Mouse (Mus musculus) frontal cortex, postnatal 14 days (tissue): ENCODE measurements around the gene Fras1.
A peak's percentile ranks its signal among the peaks of the same experiment; 100 is the strongest.

Experiments used
- DNase-seq, 2 experiments: peaks; one replicate each; pipeline ENCODE4 v3.0.0; 2022; ENCODE audit warnings: low spot score in 2 of 2

Fras1 gene

DNA sequence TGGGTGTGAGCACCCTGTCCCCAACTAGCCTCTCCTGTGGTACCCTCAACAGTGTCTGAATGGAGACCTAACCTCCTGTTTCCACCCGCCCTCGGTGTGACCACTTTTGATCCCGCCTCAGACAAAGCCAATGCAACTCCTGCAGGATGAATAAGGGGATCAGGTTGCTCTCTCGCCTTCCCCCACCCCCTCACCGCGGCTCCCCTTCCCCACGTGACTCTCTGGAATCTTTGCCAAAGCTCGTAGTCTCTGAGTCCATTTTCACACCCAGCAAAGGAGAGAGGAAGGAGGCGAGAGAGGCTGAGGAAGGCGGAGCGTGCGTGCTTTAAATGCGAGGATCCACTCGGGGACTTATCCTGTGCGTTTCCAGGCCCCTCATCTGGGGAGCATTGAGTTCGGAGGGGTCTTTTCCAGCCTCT, at the start of gene Fras1:
Gene Fras1 (plus strand): TSS at position 389 of the 419 bp plus-strand sequence.
- DNase-seq: no peak

GRCm38 (mm10) chr5:96331048-96331737, 42.6 kb upstream of the Fras1 start:
- no peak for DNase-seq

GRCm38 (mm10) chr5:96331738-96332070, 42.1 kb upstream of the Fras1 start:
- no peak for DNase-seq

DNA sequence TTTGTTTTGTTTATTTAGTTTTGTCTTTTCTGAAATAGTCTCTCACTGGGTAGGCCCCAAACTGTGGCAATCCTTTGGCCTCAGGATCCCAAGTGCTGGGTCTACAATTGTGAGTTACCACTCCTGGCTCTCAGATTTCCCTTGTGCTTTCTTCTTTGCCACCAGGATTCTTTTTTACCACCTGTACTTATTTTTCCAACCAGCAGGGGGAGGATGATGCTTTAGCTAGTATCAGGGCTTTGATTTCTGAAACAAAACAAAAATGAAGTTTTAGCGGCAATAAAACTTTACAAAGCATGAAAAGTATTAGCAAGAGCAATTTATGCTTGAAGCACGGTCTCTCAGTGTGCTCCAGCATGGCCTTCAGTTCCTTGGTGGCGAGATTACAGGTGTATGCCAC, 39.8 kb upstream of the Fras1 start:
- DNase-seq: no peak

GRCm38 (mm10) chr5:96340564-96340963, 33.2 kb upstream of the Fras1 start:
- no peak for DNase-seq

- DNase-seq: no peak
These were observed 28.8 kb upstream of the Fras1 start for GRCm38 (mm10) chr5:96344983-96345382.

DNA sequence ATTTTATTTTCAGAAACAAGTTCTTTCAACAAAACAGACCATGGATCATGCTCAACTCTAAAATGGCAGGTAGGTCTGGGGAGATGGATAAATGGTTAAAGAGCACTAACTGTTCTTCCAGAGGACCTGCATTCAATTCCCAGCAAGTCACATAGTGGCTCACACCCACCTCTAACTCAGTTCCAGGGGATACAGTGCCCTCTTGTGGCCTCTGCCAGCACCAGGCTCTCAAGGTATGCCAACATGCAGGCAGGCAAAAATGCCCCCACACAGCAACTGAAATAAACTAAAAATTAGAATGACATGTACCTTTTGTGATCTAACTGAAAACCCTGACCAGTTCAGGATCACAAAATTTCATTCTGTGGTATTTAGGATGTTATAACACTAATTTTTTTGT, 21.8 kb upstream of the Fras1 start:
- no peak for DNase-seq

GRCm38 (mm10) chr5:96363950-96364349, 9.8 kb upstream of the Fras1 start:
- no peak for DNase-seq

GRCm38 (mm10) chr5:96365590-96365989, 8.2 kb upstream of the Fras1 start:
- no peak for DNase-seq

DNA sequence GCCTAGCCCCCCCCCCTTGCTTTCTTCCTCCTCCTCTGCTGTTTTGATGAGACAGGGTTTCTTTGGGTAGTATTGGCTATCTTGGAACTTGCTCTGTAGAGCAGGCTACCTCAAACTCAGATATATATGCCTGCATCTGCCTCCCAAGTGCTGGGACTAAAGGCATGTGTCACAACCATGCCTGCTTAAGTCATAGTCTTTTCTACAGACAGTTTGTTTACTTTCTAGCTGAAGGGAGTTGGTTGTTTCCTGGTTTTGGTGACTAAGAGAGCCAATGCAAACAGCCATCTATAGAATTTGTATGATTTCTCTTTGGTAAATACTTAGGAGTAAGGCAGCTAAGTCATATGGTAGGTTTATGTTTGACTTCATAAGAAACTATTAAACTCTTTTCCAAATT, 6.5 kb upstream of the Fras1 start:
- no peak for DNase-seq

DNA sequence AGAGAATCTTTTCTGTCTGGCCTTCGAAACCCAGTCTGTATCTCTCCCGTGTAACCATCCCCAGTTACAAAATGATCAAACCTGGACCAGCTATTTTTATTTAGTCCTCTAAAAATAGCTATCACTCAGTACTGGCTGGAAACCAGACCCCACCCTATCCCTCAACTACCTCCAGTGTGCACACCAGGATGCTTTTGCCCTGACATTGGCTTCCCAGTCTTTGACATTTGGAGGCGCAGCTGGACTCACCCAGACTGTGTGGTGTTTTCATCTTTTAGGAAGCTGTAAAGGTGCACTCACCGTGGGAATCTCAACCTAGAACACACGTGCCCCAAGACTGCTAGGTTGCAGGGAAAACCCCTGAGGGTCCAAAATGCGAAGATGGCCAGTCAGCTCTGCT, 649 bp upstream of the Fras1 start:
- no peak for DNase-seq

- DNase-seq: peak; percentile 33 to 42
These were observed 489 bp downstream of the Fras1 start for GRCm38 (mm10) chr5:96373986-96374901.

- DNase-seq: no peak
These were observed 1.7 kb downstream of the Fras1 start for GRCm38 (mm10) chr5:96375391-96375831.

GRCm38 (mm10) chr5:96376216-96376615, 2.5 kb downstream of the Fras1 start:
- DNase-seq: no peak

GRCm38 (mm10) chr5:96386138-96386933, 12.6 kb downstream of the Fras1 start:
- no peak for DNase-seq

- DNase-seq: no peak
These were observed 14.6 kb downstream of the Fras1 start for GRCm38 (mm10) chr5:96388306-96388705.

- DNase-seq: no peak
These were observed 16.3 kb downstream of the Fras1 start for GRCm38 (mm10) chr5:96389963-96390623.

DNA sequence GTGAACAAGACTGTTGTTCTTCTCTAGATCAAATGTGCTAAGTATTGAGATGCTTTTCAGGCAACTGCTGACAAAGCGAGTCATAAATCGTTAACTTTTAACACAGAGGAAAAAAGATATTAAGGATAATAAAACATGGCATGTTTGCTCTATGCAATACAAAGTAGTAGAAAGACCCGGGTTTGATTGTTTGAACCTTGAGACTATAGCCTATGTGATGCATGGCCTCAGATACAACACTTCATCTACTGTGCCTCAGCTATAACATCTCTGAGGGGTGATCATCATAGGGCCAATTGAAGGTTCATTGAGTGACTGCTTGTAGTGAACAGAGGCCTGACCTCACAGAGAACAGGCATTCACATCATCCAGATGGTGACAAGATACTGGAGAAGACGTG, 17.3 kb downstream of the Fras1 start:
- DNase-seq: no peak

GRCm38 (mm10) chr5:96394947-96395346, 21.2 kb downstream of the Fras1 start:
- no peak for DNase-seq

- no peak for DNase-seq
These were observed 22.3 kb downstream of the Fras1 start for GRCm38 (mm10) chr5:96395786-96396650.

DNA sequence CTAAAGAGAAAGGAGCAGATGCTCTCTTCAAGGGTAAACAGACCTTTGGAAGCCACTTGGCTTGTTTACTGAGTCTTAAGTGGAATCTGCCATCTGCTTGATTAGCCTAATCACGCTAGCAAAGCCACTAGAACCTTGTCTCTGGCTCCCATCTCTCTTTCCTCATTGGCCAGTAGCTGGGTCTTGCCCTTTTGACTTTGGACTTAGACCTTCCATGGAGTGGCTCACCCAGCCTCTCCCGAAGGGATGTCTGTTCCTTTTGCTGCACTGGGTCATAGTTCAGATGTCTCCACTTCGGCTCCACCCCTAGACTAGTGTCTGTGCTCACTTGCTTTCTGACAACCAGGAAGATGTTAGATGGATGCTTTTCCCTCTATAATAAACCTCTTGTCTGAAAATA, 28.8 kb downstream of the Fras1 start:
- DNase-seq: no peak
